Mouse (Mus musculus) erythroblast, embryonic 14.5 days (primary cell): ENCODE results near the gene Mn1.

Experiments used
- GATA1 ChIP-seq: IDR thresholded peaks from 2 replicates; pipeline ENCODE4 v1.6.1; 2012; ENCODE audit warnings: low read length, inconsistent platforms, mixed read lengths
- TAL1 ChIP-seq: IDR thresholded peaks from 3 replicates; pipeline ENCODE4 v1.6.1; 2012; ENCODE audit warnings: low read length, inconsistent platforms, mixed read lengths

DNA sequence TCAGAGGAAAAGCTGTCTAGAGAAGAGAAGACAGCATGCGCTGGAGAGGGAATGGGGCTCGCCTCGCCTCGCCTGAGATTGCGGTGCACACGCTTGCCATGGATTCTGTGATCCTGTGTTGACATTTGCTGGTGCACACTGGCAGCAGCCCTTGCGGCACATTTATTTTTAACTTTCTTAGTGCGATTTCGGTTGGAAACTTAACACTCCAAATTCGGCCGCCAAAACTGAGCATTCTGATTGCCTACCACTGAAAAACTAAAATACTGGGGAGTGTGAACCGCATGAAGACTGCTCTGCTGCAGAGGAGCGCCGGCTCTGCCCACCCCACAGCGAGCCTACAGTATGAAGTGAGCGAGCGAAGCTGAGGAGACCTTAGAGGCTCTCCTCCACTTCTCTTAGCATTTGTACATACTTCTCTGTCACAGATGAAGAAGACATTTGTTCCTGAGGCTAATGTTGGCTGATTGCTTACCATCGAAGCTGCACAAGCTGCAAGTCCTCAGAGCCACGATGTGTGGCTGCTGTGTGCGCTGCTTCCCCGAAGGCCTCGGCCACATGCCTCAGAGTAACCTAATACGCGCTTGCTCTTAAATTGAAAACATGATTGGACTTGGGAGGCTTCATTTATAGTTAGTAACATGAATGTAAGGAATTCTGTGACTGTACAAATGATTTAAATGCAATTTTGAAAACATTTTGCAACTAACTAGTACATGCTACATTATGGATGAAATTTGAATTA is 40.7 kb upstream of the Mn1 start:
- TF ChIP-seq TAL1 (no peak), GATA1 (no peak)
